Mouse (Mus musculus) heart, embryonic 10.5 days (tissue): ENCODE measurements at regions not wholly inside any gene's neighbourhood (a gene's known extent, or its start where the extent isn't known, plus 50 kb on each side); places are given as distances from the start of the nearest gene placed in this dataset.

Experiments
- DNase-seq: peaks from one replicate; pipeline ENCODE4 v3.0.0-alpha.2; 2017; ENCODE audit warnings: low spot score
- H3K27ac ChIP-seq: fragments of 300-500 bp; sonication (generic); 2 replicates; pipeline ENCODE4 v1.5.1; 2016; ENCODE audit warnings: mild to moderate bottlenecking
- H3K27me3 ChIP-seq: fragments of 300-500 bp; sonication (generic); 2 replicates; pipeline ENCODE4 v1.6.1; 2016; ENCODE audit warnings: mild to moderate bottlenecking; ENCODE audit not compliant: poor library complexity, insufficient read depth, severe bottlenecking
- H3K36me3 ChIP-seq: fragments of 300-500 bp; sonication (generic); 2 replicates; pipeline ENCODE4 v1.6.1; 2016; ENCODE audit warnings: mild to moderate bottlenecking, moderate library complexity
- H3K4me1 ChIP-seq: fragments of 300-500 bp; sonication (generic); 2 replicates; pipeline ENCODE4 v1.6.1; 2016; ENCODE audit warnings: mild to moderate bottlenecking
- H3K4me3 ChIP-seq: fragments of 300-500 bp; sonication (generic); 2 replicates; pipeline ENCODE4 v1.5.1; 2016; ENCODE audit warnings: mild to moderate bottlenecking, moderate library complexity
- H3K9me3 ChIP-seq: fragments of 300-500 bp; sonication (generic); 2 replicates; pipeline ENCODE4 v1.6.1; 2016; ENCODE audit warnings: mild to moderate bottlenecking, moderate library complexity
- WGBS: fragments of 180-500 bp; shearing (Covaris S2); methylation state at CpG from one replicate; pipeline ENCODE4 v1.1.7; 2016; 5-methylcytosine and 5-hydroxymethylcytosine counted together

- 79% methylated on average over 10 of the region's 10 CpGs for WGBS
- Histone ChIP-seq H3K27ac (no peak overlapping the region), H3K27me3 (no peaks in the 10 kb centered on the region), H3K4me1 (peaks cover 15% of the 10 kb centered on the region; the same call in 1 of the 2 replicates), H3K4me3 (no peak overlapping the region), H3K9me3 (no peaks in the 10 kb centered on the region), H3K36me3 (no peaks in the 10 kb centered on the region)
- no peak for DNase-seq
These were observed 149.4 kb upstream of the Egln3 start for GRCm38 (mm10) chr12:54352963-54353606.

GRCm38 (mm10) chr12:54350293-54350692 is 146.6 kb upstream of the Egln3 start:
- no peak for DNase-seq
- WGBS = 67% methylated on average over 1 of the region's 1 CpGs
- H3K27me3 ChIP-seq = no peaks in the 10 kb centered on the region
- no peak overlapping the region for H3K27ac ChIP-seq
- H3K4me3 ChIP-seq = no peak overlapping the region
- no peaks in the 10 kb centered on the region for H3K9me3 ChIP-seq
- H3K4me1 ChIP-seq = peaks cover 15% of the 10 kb centered on the region; the same call in 1 of the 2 replicates
- no peaks in the 10 kb centered on the region for H3K36me3 ChIP-seq

- Histone ChIP-seq H3K27ac (no peak overlapping the region), H3K4me3 (no peak overlapping the region), H3K36me3 (no peaks in the 10 kb centered on the region), H3K4me1 (peaks cover 13% of the 10 kb centered on the region; the same call in 1 of the 2 replicates), H3K27me3 (no peaks in the 10 kb centered on the region), H3K9me3 (no peaks in the 10 kb centered on the region)
- DNase-seq = no peak
- WGBS = 71% methylated on average over 2 of the region's 2 CpGs
These were observed 145.7 kb upstream of the Egln3 start for GRCm38 (mm10) chr12:54349403-54349802.

GRCm38 (mm10) chr12:54343493-54343892 is 139.8 kb upstream of the Egln3 start:
- Histone ChIP-seq H3K36me3 (no peaks in the 10 kb centered on the region), H3K9me3 (no peaks in the 10 kb centered on the region), H3K4me1 (no peaks in the 10 kb centered on the region), H3K27ac (no peak overlapping the region), H3K27me3 (no peaks in the 10 kb centered on the region), H3K4me3 (no peak overlapping the region)
- DNase-seq = no peak
- WGBS = 79% methylated on average over 5 of the region's 5 CpGs

GRCm38 (mm10) chr12:54335509-54335908 is 131.8 kb upstream of the Egln3 start:
- H3K27me3 ChIP-seq = no peaks in the 10 kb centered on the region
- H3K36me3 ChIP-seq = no peaks in the 10 kb centered on the region
- H3K9me3 ChIP-seq = no peaks in the 10 kb centered on the region
- no peaks in the 10 kb centered on the region for H3K4me1 ChIP-seq
- DNase-seq = no peak
- WGBS = 12% methylated on average over 2 of the region's 2 CpGs
- no peak overlapping the region for H3K4me3 ChIP-seq
- H3K27ac ChIP-seq = no peak overlapping the region

GRCm38 (mm10) chr12:54334491-54335132 is 131.0 kb upstream of the Egln3 start:
- DNase-seq = peak; percentile 73
- H3K36me3 ChIP-seq = no peaks in the 10 kb centered on the region
- 60% methylated on average over 9 of the region's 9 CpGs for WGBS
- no peaks in the 10 kb centered on the region for H3K27me3 ChIP-seq
- H3K27ac ChIP-seq = no peak overlapping the region
- no peaks in the 10 kb centered on the region for H3K9me3 ChIP-seq
- H3K4me3 ChIP-seq = no peak overlapping the region
- no peaks in the 10 kb centered on the region for H3K4me1 ChIP-seq

- H3K9me3 ChIP-seq = no peaks in the 10 kb centered on the region
- H3K27ac ChIP-seq = no peak overlapping the region
- WGBS = 86% methylated on average over 14 of the region's 14 CpGs
- no peaks in the 10 kb centered on the region for H3K4me1 ChIP-seq
- DNase-seq = peak; percentile 16
- no peak overlapping the region for H3K4me3 ChIP-seq
- no peaks in the 10 kb centered on the region for H3K27me3 ChIP-seq
- H3K36me3 ChIP-seq = no peaks in the 10 kb centered on the region
These were observed 130.1 kb upstream of the Egln3 start for GRCm38 (mm10) chr12:54333632-54334321.

- H3K4me1 ChIP-seq = no peaks in the 10 kb centered on the region
- 52% methylated on average over 1 of the region's 1 CpGs for WGBS
- H3K36me3 ChIP-seq = no peaks in the 10 kb centered on the region
- no peaks in the 10 kb centered on the region for H3K27me3 ChIP-seq
- H3K27ac ChIP-seq = no peak overlapping the region
- no peak for DNase-seq
- no peak overlapping the region for H3K4me3 ChIP-seq
- no peaks in the 10 kb centered on the region for H3K9me3 ChIP-seq
These were observed 123.8 kb upstream of the Egln3 start for GRCm38 (mm10) chr12:54327483-54327882.

GRCm38 (mm10) chr12:54326571-54326970 is 122.9 kb upstream of the Egln3 start:
- H3K36me3 ChIP-seq = no peaks in the 10 kb centered on the region
- no peaks in the 10 kb centered on the region for H3K27me3 ChIP-seq
- no peaks in the 10 kb centered on the region for H3K4me1 ChIP-seq
- 83% methylated on average over 7 of the region's 7 CpGs for WGBS
- no peak overlapping the region for H3K4me3 ChIP-seq
- no peak for DNase-seq
- H3K9me3 ChIP-seq = no peaks in the 10 kb centered on the region
- H3K27ac ChIP-seq = no peak overlapping the region

- H3K27ac ChIP-seq = no peak overlapping the region
- H3K36me3 ChIP-seq = no peaks in the 10 kb centered on the region
These were observed 116.9 kb upstream of the Egln3 start for GRCm38 (mm10) chr12:54320533-54320932.

GRCm38 (mm10) chr12:54316980-54317471 is 113.4 kb upstream of the Egln3 start:
- Histone ChIP-seq H3K27ac (peak overlapping the region; percentile 83), H3K36me3 (no peaks in the 10 kb centered on the region), H3K27me3 (peaks cover 17% of the 10 kb centered on the region), H3K4me3 (peak overlapping the region; percentile 45), H3K4me1 (peaks cover 22% of the 10 kb centered on the region), H3K9me3 (no peaks in the 10 kb centered on the region)
- peak; percentile 79 for DNase-seq
- 1% methylated on average over 16 of the region's 16 CpGs for WGBS

More at GRCm38 (mm10) chr12:54320533-54320932, 116.9 kb upstream of the Egln3 start:
- Histone ChIP-seq H3K27me3 (0 out of 2 replicates have a peak, but pooled peaks cover 6% of the 10 kb centered on the region), H3K9me3 (no peaks in the 10 kb centered on the region), H3K4me1 (peaks cover 7% of the 10 kb centered on the region), H3K4me3 (no peak overlapping the region)
- peak; percentile 20 for DNase-seq
- whole genome bisulfite sequencing = 90% methylated on average over 5 of the region's 5 CpGs

- no peaks in the 10 kb centered on the region for H3K36me3 ChIP-seq
- H3K4me1 ChIP-seq = peaks cover 22% of the 10 kb centered on the region
- peaks cover 17% of the 10 kb centered on the region for H3K27me3 ChIP-seq
- no peak overlapping the region for H3K4me3 ChIP-seq
- peak; percentile 46 for DNase-seq
- no peaks in the 10 kb centered on the region for H3K9me3 ChIP-seq
- WGBS = 50% methylated on average over 15 of the region's 15 CpGs
- no peak overlapping the region for H3K27ac ChIP-seq
These were observed 112.5 kb upstream of the Egln3 start for GRCm38 (mm10) chr12:54316066-54316567.

- Histone ChIP-seq H3K27me3 (peaks cover 17% of the 10 kb centered on the region), H3K4me3 (no peak overlapping the region), H3K27ac (no peak overlapping the region), H3K9me3 (no peaks in the 10 kb centered on the region), H3K36me3 (no peaks in the 10 kb centered on the region), H3K4me1 (peaks cover 22% of the 10 kb centered on the region)
- DNase-seq = peak; percentile 58
- WGBS = 68% methylated on average over 2 of the region's 2 CpGs
These were observed 110.5 kb upstream of the Egln3 start for GRCm38 (mm10) chr12:54314153-54314552.
